Mouse (Mus musculus) intestine, embryonic 14.5 days (tissue): ENCODE data around the gene Parp14. TPM values are rescaled to one million over a fixed set of nuclear protein-coding genes. Genes with fewer than 3 reads are reported as not detected.

Experiments
- ATAC-seq: fragments of 200-750 bp; cut with Nextera tagmentation; replicated peaks from 2 replicates; pipeline ENCODE4 v1.8.0; 2017; ENCODE audit warnings: low read depth, moderate number of reproducible peaks, moderate TSS enrichment, moderate library complexity; ENCODE audit not compliant: low FRiP score, low TSS enrichment
- DNase-seq: peaks from one replicate; pipeline ENCODE4 v3.0.0-alpha.2; 2018; ENCODE audit warnings: low spot score
- H3K27ac ChIP-seq: fragments of 300-500 bp; sonication (generic); 2 replicates; pipeline ENCODE4 v1.5.1; 2014; ENCODE audit warnings: low read depth, mild to moderate bottlenecking, control low read depth
- H3K27me3 ChIP-seq: fragments of 300-500 bp; sonication (generic); replicated peaks from 2 replicates; pipeline ENCODE4 v1.6.1; 2014; ENCODE audit warnings: low read length, control low read depth; ENCODE audit not compliant: control insufficient read depth, insufficient read depth
- H3K36me3 ChIP-seq: fragments of 300-500 bp; sonication (generic); 2 replicates; pipeline ENCODE4 v1.6.1; 2014; ENCODE audit warnings: low read length, control low read depth; ENCODE audit not compliant: control insufficient read depth, insufficient read depth
- H3K4me1 ChIP-seq: fragments of 300-500 bp; sonication (generic); replicated peaks from 2 replicates; pipeline ENCODE4 v1.6.1; 2014; ENCODE audit warnings: low read length, control low read depth, mixed read lengths; ENCODE audit not compliant: control insufficient read depth, insufficient read depth
- H3K4me2 ChIP-seq: fragments of 300-500 bp; sonication (generic); 2 replicates; pipeline ENCODE4 v1.6.1; 2014; ENCODE audit warnings: low read length
- H3K4me3 ChIP-seq: fragments of 300-500 bp; sonication (generic); 2 replicates; pipeline ENCODE4 v1.5.1; 2014; ENCODE audit warnings: low read depth, low read length, control low read depth, mixed read lengths
- H3K9ac ChIP-seq: fragments of 300-500 bp; sonication (generic); 2 replicates; pipeline ENCODE4 v1.6.1; 2014; ENCODE audit warnings: mild to moderate bottlenecking, low read length
- H3K9me3 ChIP-seq: fragments of 300-500 bp; sonication (generic); 2 replicates; pipeline ENCODE4 v1.6.1; 2016; ENCODE audit warnings: low read length, control low read depth; ENCODE audit not compliant: control insufficient read depth
- WGBS: fragments of 180-500 bp; shearing (Covaris S2); extraction: QIAGEN DNeasy Blood & Tissue Kit; methylation state at CpG from one replicate; pipeline ENCODE4 v1.1.7; 2014; 5-methylcytosine and 5-hydroxymethylcytosine counted together
- polyA plus RNA-seq: library from polyadenylated mRNA; unstranded; fragments of >200 nt; fragmentation: Nextera tagmentation; extraction: Ambion mirVana; gene quantifications from 2 replicates; pipeline ENCODE4 v1.2.1, GENCODE M21; 2014

The Parp14 gene
- polyA plus RNA-seq, 1 experiment from 2014 or later = 2.1 TPM

- no peak overlapping the region for H3K9ac ChIP-seq
- H3K36me3 ChIP-seq = no peaks in the 10 kb centered on the region
- no peak for ATAC-seq
- DNase-seq = no peak
- no peaks in the 10 kb centered on the region for H3K4me1 ChIP-seq
- H3K9me3 ChIP-seq = no peaks in the 10 kb centered on the region
- H3K4me3 ChIP-seq = no peak overlapping the region
- WGBS = 88% methylated on average over 18 of the region's 18 CpGs
- no peak overlapping the region for H3K4me2 ChIP-seq
- no peak overlapping the region for H3K27ac ChIP-seq
- no peaks in the 10 kb centered on the region for H3K27me3 ChIP-seq
These were observed 14.6 kb downstream of the Parp14 start for GRCm38 (mm10) chr16:35856766-35857165.

GRCm38 (mm10) chr16:35855846-35856245, 15.5 kb downstream of the Parp14 start:
- no peak for DNase-seq
- WGBS = 75% methylated on average over 4 of the region's 4 CpGs
- no peak overlapping the region for H3K9ac ChIP-seq

GRCm38 (mm10) chr16:35847138-35847537, 24.2 kb downstream of the Parp14 start:
- no peaks in the 10 kb centered on the region for H3K4me1 ChIP-seq
- H3K27ac ChIP-seq = no peak overlapping the region
- H3K27me3 ChIP-seq = no peaks in the 10 kb centered on the region
- H3K9me3 ChIP-seq = no peaks in the 10 kb centered on the region
- H3K9ac ChIP-seq = no peak overlapping the region
- H3K36me3 ChIP-seq = no peaks in the 10 kb centered on the region
- no peak overlapping the region for H3K4me2 ChIP-seq
- DNase-seq (no peak), ATAC-seq (no peak)
- no peak overlapping the region for H3K4me3 ChIP-seq

More at GRCm38 (mm10) chr16:35855846-35856245, 15.5 kb downstream of the Parp14 start:
- no peak overlapping the region for H3K4me3 ChIP-seq
- no peaks in the 10 kb centered on the region for H3K36me3 ChIP-seq
- no peaks in the 10 kb centered on the region for H3K9me3 ChIP-seq
- no peak overlapping the region for H3K4me2 ChIP-seq
- no peak overlapping the region for H3K27ac ChIP-seq
- H3K4me1 ChIP-seq = no peaks in the 10 kb centered on the region
- H3K27me3 ChIP-seq = no peaks in the 10 kb centered on the region
- no peak for ATAC-seq

- H3K27ac ChIP-seq = no peak overlapping the region
These were observed 31.7 kb downstream of the Parp14 start for GRCm38 (mm10) chr16:35839680-35840079.

GRCm38 (mm10) chr16:35834653-35835052, 36.7 kb downstream of the Parp14 start:
- no peak overlapping the region for H3K27ac ChIP-seq
- H3K4me1 ChIP-seq = no peaks in the 10 kb centered on the region
- H3K4me2 ChIP-seq = no peak overlapping the region
- WGBS = 87% methylated on average over 8 of the region's 8 CpGs
- no peak for ATAC-seq
- H3K27me3 ChIP-seq = no peaks in the 10 kb centered on the region
- H3K9ac ChIP-seq = no peak overlapping the region
- no peak overlapping the region for H3K4me3 ChIP-seq
- H3K9me3 ChIP-seq = peaks cover 3% of the 10 kb centered on the region; the same call in 1 of the 2 replicates
- no peaks in the 10 kb centered on the region for H3K36me3 ChIP-seq
- no peak for DNase-seq

More at GRCm38 (mm10) chr16:35839680-35840079, 31.7 kb downstream of the Parp14 start:
- Histone ChIP-seq H3K4me2 (no peak overlapping the region), H3K4me3 (no peak overlapping the region), H3K27me3 (no peaks in the 10 kb centered on the region), H3K36me3 (no peaks in the 10 kb centered on the region), H3K9me3 (peaks cover 3% of the 10 kb centered on the region; the same call in 1 of the 2 replicates), H3K9ac (no peak overlapping the region), H3K4me1 (no peaks in the 10 kb centered on the region)
- ATAC-seq = no peak
- WGBS = 31% methylated on average over 1 of the region's 1 CpGs
- DNase-seq = peak; percentile 59

- no peak overlapping the region for H3K4me3 ChIP-seq
- H3K4me2 ChIP-seq = no peak overlapping the region
- H3K4me1 ChIP-seq = no peaks in the 10 kb centered on the region
- DNase-seq (no peak), ATAC-seq (no peak)
- H3K9ac ChIP-seq = no peak overlapping the region
- no peaks in the 10 kb centered on the region for H3K27me3 ChIP-seq
- 84% methylated on average over 3 of the region's 3 CpGs for WGBS
- H3K27ac ChIP-seq = no peak overlapping the region
- peaks cover 4% of the 10 kb centered on the region; the same call in 1 of the 2 replicates for H3K9me3 ChIP-seq
- H3K36me3 ChIP-seq = no peaks in the 10 kb centered on the region
These were observed 38.4 kb downstream of the Parp14 start for GRCm38 (mm10) chr16:35832926-35833325.

GRCm38 (mm10) chr16:35829999-35830398, 41.3 kb downstream of the Parp14 start:
- WGBS = 35% methylated on average over 7 of the region's 7 CpGs
- 0 out of 2 replicates have a peak, but pooled peaks cover 7% of the 10 kb centered on the region for H3K36me3 ChIP-seq
- no peak for ATAC-seq
- no peak overlapping the region for H3K27ac ChIP-seq
- no peak overlapping the region for H3K9ac ChIP-seq
- 0 out of 2 replicates have a peak, but pooled peaks cover 2% of the 10 kb centered on the region for H3K9me3 ChIP-seq
- no peaks in the 10 kb centered on the region for H3K27me3 ChIP-seq
- H3K4me2 ChIP-seq = no peak overlapping the region
- H3K4me3 ChIP-seq = no peak overlapping the region
- no peak for DNase-seq
- no peaks in the 10 kb centered on the region for H3K4me1 ChIP-seq

GRCm38 (mm10) chr16:35817255-35818089, 53.9 kb downstream of the Parp14 start:
- Histone ChIP-seq H3K9me3 (no peaks in the 10 kb centered on the region), H3K4me3 (no peak overlapping the region), H3K4me1 (no peaks in the 10 kb centered on the region), H3K36me3 (peaks cover 14% of the 10 kb centered on the region; the same call in 1 of the 2 replicates), H3K4me2 (no peak overlapping the region), H3K27ac (no peak overlapping the region), H3K9ac (no peak overlapping the region), H3K27me3 (no peaks in the 10 kb centered on the region)
- peak; percentile 69 for ATAC-seq
- DNase-seq = peak; percentile 92
- WGBS = 41% methylated on average over 13 of the region's 13 CpGs
